Mouse (Mus musculus): ENCODE results near the gene Tsc22d1. TPM values are rescaled to one million over a fixed set of nuclear protein-coding genes. Genes with fewer than 3 reads are reported as not detected.

The Tsc22d1 gene
- total and polyA plus RNA-seq, 2 experiments from 2014 or later, result 170 to 241 TPM

GRCm38 (mm10) chr14:76505101-76505438 is 90.3 kb downstream of the Tsc22d1 start:
- Histone ChIP-seq H3K27ac (ENCODE audit: low read depth) (peak overlapping the region; percentile 99), H3K4me2 (ENCODE audit: low read depth, low read length) (peak overlapping the region; percentile 74), H3K4me3 (ENCODE audit: low read depth, low read length) (peak overlapping the region; percentile 73), H3K9me3 (replicated peaks; ENCODE audit: control insufficient read depth, low read length) (no peaks in the 10 kb centered on the region), H3K4me1 (ENCODE audit: control insufficient read depth, insufficient read depth) (peaks cover 14% of the 10 kb centered on the region; the same call in 1 of the 2 replicates), H3K27me3 (ENCODE audit: control insufficient read depth, insufficient read depth, low read length) (no peaks in the 10 kb centered on the region), H3K9ac (replicated peaks; ENCODE audit: low read depth, low read length) (peak overlapping the region; percentile 90), H3K36me3 (replicated peaks; ENCODE audit: control insufficient read depth, insufficient read depth, low read length) (peaks cover 20% of the 10 kb centered on the region)
- TF ChIP-seq CTCF (IDR thresholded peaks at IDR 0.05; ENCODE audit: low read depth), result no peak
- TF ChIP-seq EP300 (IDR thresholded peaks at IDR 0.05; ENCODE audit: low read depth), result no peak
- under 1% methylated on average over 10 of the region's 10 CpGs for WGBS
- ATAC-seq (ENCODE audit: insufficient read depth, low read depth) (no peak), DNase-seq (ENCODE audit: low spot score) (no peak)

DNA sequence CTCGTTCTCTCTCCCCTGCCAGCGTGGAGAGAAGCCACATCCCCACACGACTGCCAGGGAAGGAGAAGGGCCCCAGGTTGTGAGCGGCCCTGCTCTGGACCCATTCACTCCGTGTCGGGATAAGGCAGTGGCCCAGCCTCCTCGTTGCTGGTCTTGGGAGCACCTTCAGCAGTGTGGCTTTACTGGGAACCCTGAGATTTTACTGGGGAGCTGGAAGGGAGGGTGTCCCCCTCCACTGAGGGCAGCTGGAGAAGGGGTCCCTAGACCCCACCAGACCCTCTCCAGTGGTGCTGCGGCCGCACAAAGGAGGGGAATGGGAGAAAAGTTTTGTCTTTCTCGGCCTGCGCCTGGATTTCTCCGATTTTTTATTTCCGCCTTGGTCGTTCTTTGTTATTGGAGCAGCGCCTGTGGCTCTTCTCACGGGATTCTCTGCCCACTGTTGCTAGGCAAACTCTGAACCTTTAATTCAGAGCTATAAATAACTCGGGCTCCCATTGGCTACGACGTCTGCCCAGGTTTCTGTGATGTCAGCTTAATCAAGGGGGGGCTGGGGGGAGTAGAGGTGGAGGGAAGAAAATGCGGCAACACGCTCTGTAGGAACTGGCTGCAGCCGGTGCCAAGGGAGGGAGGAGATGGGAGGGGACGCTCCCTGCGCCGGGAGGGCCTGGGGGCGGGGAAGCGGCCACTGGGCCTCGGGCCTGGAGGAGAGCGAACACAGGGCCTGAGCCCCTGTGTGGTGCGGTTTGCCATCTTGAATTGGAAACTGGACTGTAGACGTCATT is 90.9 kb downstream of the Tsc22d1 start:
- peaks cover 20% of the 10 kb centered on the region for H3K36me3 ChIP-seq (replicated peaks; ENCODE audit: control insufficient read depth, insufficient read depth, low read length)
- WGBS, result under 1% methylated on average over 31 of the region's 31 CpGs
- ATAC-seq (ENCODE audit: insufficient read depth, low read depth), result peak; percentile 85
- no peaks in the 10 kb centered on the region for H3K9me3 ChIP-seq (replicated peaks; ENCODE audit: control insufficient read depth, low read length)
- DNase-seq (ENCODE audit: low spot score), result peak; percentile 99
- H3K4me1 ChIP-seq (ENCODE audit: control insufficient read depth, insufficient read depth), result peaks cover 14% of the 10 kb centered on the region; the same call in 1 of the 2 replicates
- peak overlapping the region; percentile 74 for H3K4me2 ChIP-seq (ENCODE audit: low read depth, low read length)
- no peaks in the 10 kb centered on the region for H3K27me3 ChIP-seq (ENCODE audit: control insufficient read depth, insufficient read depth, low read length)
- peak overlapping the region; percentile 73 for H3K4me3 ChIP-seq (ENCODE audit: low read depth, low read length)
- TF ChIP-seq EP300 (IDR thresholded peaks at IDR 0.05; ENCODE audit: low read depth) (peak; percentile 91), CTCF (IDR thresholded peaks at IDR 0.05; ENCODE audit: low read depth) (no peak)
- H3K9ac ChIP-seq (replicated peaks; ENCODE audit: low read depth, low read length), result peak overlapping the region; percentile 90
- peak overlapping the region; percentile 99 for H3K27ac ChIP-seq (ENCODE audit: low read depth)

- TF ChIP-seq CTCF (IDR thresholded peaks at IDR 0.05; ENCODE audit: low read depth), result no peak
- TF ChIP-seq EP300 (IDR thresholded peaks at IDR 0.05; ENCODE audit: low read depth), result no peak
- WGBS, result 45% methylated on average over 27 of the region's 27 CpGs
- ATAC-seq (ENCODE audit: insufficient read depth, low read depth) (no peak), DNase-seq (ENCODE audit: low spot score) (peak; percentile 17)
- Histone ChIP-seq H3K4me1 (ENCODE audit: control insufficient read depth, insufficient read depth) (peaks cover 14% of the 10 kb centered on the region; the same call in 1 of the 2 replicates), H3K4me3 (ENCODE audit: low read depth, low read length) (peak overlapping the region; percentile 73), H3K9ac (replicated peaks; ENCODE audit: low read depth, low read length) (peak overlapping the region; percentile 53), H3K9me3 (replicated peaks; ENCODE audit: control insufficient read depth, low read length) (no peaks in the 10 kb centered on the region), H3K27ac (ENCODE audit: low read depth) (peak overlapping the region; percentile 99), H3K36me3 (replicated peaks; ENCODE audit: control insufficient read depth, insufficient read depth, low read length) (peaks cover 20% of the 10 kb centered on the region), H3K27me3 (ENCODE audit: control insufficient read depth, insufficient read depth, low read length) (no peaks in the 10 kb centered on the region), H3K4me2 (ENCODE audit: low read depth, low read length) (peak overlapping the region; percentile 74)
These were observed 91.9 kb downstream of the Tsc22d1 start for GRCm38 (mm10) chr14:76506425-76507205.

- WGBS, result 82% methylated on average over 7 of the region's 7 CpGs
- H3K27me3 ChIP-seq (ENCODE audit: control insufficient read depth, insufficient read depth, low read length), result no peaks in the 10 kb centered on the region
- peaks cover 14% of the 10 kb centered on the region; the same call in 1 of the 2 replicates for H3K4me1 ChIP-seq (ENCODE audit: control insufficient read depth, insufficient read depth)
- no peak for ATAC-seq (ENCODE audit: insufficient read depth, low read depth)
- H3K9me3 ChIP-seq (replicated peaks; ENCODE audit: control insufficient read depth, low read length), result no peaks in the 10 kb centered on the region
- DNase-seq (ENCODE audit: low spot score), result no peak
- H3K36me3 ChIP-seq (replicated peaks; ENCODE audit: control insufficient read depth, insufficient read depth, low read length), result peaks cover 20% of the 10 kb centered on the region
- TF ChIP-seq EP300 (IDR thresholded peaks at IDR 0.05; ENCODE audit: low read depth) (no peak), CTCF (IDR thresholded peaks at IDR 0.05; ENCODE audit: low read depth) (no peak)
- H3K27ac ChIP-seq (ENCODE audit: low read depth), result no peak overlapping the region
- peak overlapping the region; percentile 74; the same call in 1 of the 2 replicates for H3K4me2 ChIP-seq (ENCODE audit: low read depth, low read length)
- H3K4me3 ChIP-seq (ENCODE audit: low read depth, low read length), result peak overlapping the region; percentile 73; the same call in 1 of the 2 replicates
- H3K9ac ChIP-seq (replicated peaks; ENCODE audit: low read depth, low read length), result no peak overlapping the region
These were observed 92.6 kb downstream of the Tsc22d1 start for GRCm38 (mm10) chr14:76507357-76507756.

- Histone ChIP-seq H3K4me3 (ENCODE audit: low read depth, low read length) (no peak overlapping the region), H3K27me3 (ENCODE audit: control insufficient read depth, insufficient read depth, low read length) (no peaks in the 10 kb centered on the region), H3K9ac (replicated peaks; ENCODE audit: low read depth, low read length) (no peak overlapping the region), H3K36me3 (replicated peaks; ENCODE audit: control insufficient read depth, insufficient read depth, low read length) (peaks cover 20% of the 10 kb centered on the region), H3K4me2 (ENCODE audit: low read depth, low read length) (no peak overlapping the region), H3K27ac (ENCODE audit: low read depth) (no peak overlapping the region), H3K4me1 (ENCODE audit: control insufficient read depth, insufficient read depth) (peaks cover 14% of the 10 kb centered on the region; the same call in 1 of the 2 replicates), H3K9me3 (replicated peaks; ENCODE audit: control insufficient read depth, low read length) (no peaks in the 10 kb centered on the region)
- 58% methylated on average over 9 of the region's 9 CpGs for whole genome bisulfite sequencing
- no peak for DNase-seq (ENCODE audit: low spot score)
- TF ChIP-seq CTCF (IDR thresholded peaks at IDR 0.05; ENCODE audit: low read depth), result no peak
- no peak for TF ChIP-seq EP300 (IDR thresholded peaks at IDR 0.05; ENCODE audit: low read depth)
- ATAC-seq (ENCODE audit: insufficient read depth, low read depth), result no peak
These were observed 93.2 kb downstream of the Tsc22d1 start for GRCm38 (mm10) chr14:76507804-76508500.
